Mouse (Mus musculus) cortical plate, adult 2 months (tissue): ENCODE data around the gene Sptbn4.

Experiments
- CTCF ChIP-seq: fragments of 200-500 bp; IDR thresholded peaks from 2 replicates; pipeline ENCODE4 v1.5.1; 2011; ENCODE audit warnings: mild to moderate bottlenecking, control low read depth, low read length; ENCODE audit not compliant: insufficient read depth; ENCODE audit errors: extremely low read depth
- POLR2A ChIP-seq: fragments of 200-500 bp; IDR thresholded peaks from 2 replicates; pipeline ENCODE4 v1.6.1; 2011; ENCODE audit warnings: mild to moderate bottlenecking, low read length, control low read depth; ENCODE audit not compliant: insufficient read depth; ENCODE audit errors: extremely low read depth

DNA sequence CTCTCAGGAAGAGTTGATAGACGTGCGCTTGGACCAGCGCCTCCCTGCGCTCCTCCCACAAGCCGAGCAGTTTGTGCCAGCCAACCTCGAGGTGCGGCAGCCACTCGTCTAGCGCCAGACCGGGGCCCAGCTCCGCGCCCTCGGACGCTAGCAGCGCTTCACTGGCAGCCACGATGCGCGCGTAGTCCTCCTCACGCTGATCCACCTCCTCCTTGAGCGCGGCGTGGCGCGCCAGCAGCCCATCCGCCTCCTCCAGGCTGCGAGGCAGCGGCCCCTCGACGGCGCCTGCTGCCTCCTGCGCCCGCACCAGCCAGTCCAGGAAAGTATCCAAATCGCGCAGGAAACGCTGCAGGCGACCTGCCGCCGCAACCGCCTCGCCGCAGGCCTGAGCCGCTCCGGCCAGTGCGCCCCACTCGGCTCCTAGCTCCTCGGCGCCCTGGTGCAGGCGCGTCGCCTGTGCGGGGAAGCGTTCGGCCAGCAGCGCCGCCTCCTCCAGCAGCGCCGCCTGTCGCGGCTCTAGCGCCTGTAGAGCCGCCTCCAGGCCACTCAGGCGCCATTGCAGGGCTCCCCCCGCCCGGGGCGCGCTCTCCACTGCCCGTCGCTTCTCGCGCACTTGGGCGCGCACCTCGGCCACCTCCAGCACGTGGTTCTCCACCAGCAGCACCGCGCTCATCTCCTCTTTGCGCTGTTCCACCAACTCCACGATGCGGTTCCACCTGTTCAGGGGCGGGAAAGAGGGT lies 43.1 kb downstream of the Sptbn4 start:
- TF ChIP-seq CTCF: no peak
- TF ChIP-seq POLR2A: no peak
